Mouse (Mus musculus): ENCODE data around the gene Optn.

- TF ChIP-seq CTCF (IDR thresholded peaks at IDR 0.05; ENCODE audit: extremely low read depth, insufficient read depth, low read length): no peak
- TF ChIP-seq POLR2A (IDR thresholded peaks at IDR 0.05; ENCODE audit: extremely low read depth, insufficient read depth, low read length): no peak
Observed at GRCm38 (mm10) chr2:5077490-5077889, 13.6 kb upstream of the Optn start.
